26 mouse cellular contexts compared by ENCODE assay signal in genomic region chr1:139496212-139496611, GRCm38 (mm10). TPM values are rescaled to one million over a fixed set of nuclear protein-coding genes. Genes with fewer than 3 reads are reported as not detected.
"Had no signal": no experiment of that assay in that cellular context is flagged by ENCODE, and none has a peak within 500 bp of the region (broad histone marks: within the 10 kb centered on the region; RNA-seq: fewer than 3 reads in every experiment).

No protein-coding gene starts in this region.

- H3K36me3 ChIP-seq: midbrain, embryonic 15.5 days; neural tube, embryonic 15.5 days had no signal

- H3K9me3 ChIP-seq: liver, embryonic 13.5 days; midbrain, embryonic 15.5 days; neural tube, embryonic 12.5 days; neural tube, embryonic 15.5 days had no signal

- H3K4me3 ChIP-seq: layer of hippocampus, adult 2 months; left cerebral cortex, adult 2 months; liver, embryonic 13.5 days; midbrain, embryonic 15.5 days; neural tube, embryonic 12.5 days; neural tube, embryonic 15.5 days had no signal

- H3K9ac ChIP-seq: liver, embryonic 13.5 days; midbrain, embryonic 15.5 days; neural tube, embryonic 12.5 days; neural tube, embryonic 15.5 days had no signal

- H3K4me1 ChIP-seq: liver, embryonic 13.5 days; midbrain, embryonic 15.5 days; neural tube, embryonic 12.5 days; neural tube, embryonic 15.5 days had no signal

- H3K27me3 ChIP-seq: liver, embryonic 13.5 days; midbrain, embryonic 15.5 days; neural tube, embryonic 12.5 days; neural tube, embryonic 15.5 days had no signal

- ATAC-seq: midbrain, embryonic 15.5 days had no signal

- H3K4me2 ChIP-seq: liver, embryonic 13.5 days; midbrain, embryonic 11.5 days; midbrain, embryonic 15.5 days; neural tube, embryonic 12.5 days; neural tube, embryonic 15.5 days had no signal

- H3K27ac ChIP-seq: kidney, postnatal 0 days; layer of hippocampus, adult 2 months; left cerebral cortex, adult 2 months; liver, embryonic 13.5 days; midbrain, embryonic 15.5 days; neural tube, embryonic 12.5 days; neural tube, embryonic 15.5 days had no signal

- DNase-seq: kidney, postnatal 25 days; layer of hippocampus, postnatal 36 days; liver, embryonic 13.5 days; lung, adult 2 months; lung, postnatal 14 days; lung, postnatal 4 days; thymus, postnatal 25 days had no signal

RNA-seq across cellular contexts. Expression of gene F13b, which starts 5.3 kb away (rescaled TPM):
- total RNA-seq: layer of hippocampus, adult 2 months; layer of hippocampus, postnatal 10 days; layer of hippocampus, postnatal 36 days; left cerebral cortex, adult 2 months; left cerebral cortex, postnatal 10 days; left cerebral cortex, postnatal 36 days; megakaryocyte progenitor cell, adult 5-6 weeks; megakaryocyte-erythroid progenitor cell, adult 5-6 weeks had no signal
- polyA plus RNA-seq: kidney, embryonic 14.5 days; large intestine, adult 2 months; limb, embryonic 11.5 days; limb, embryonic 14.5 days; lung, adult 2 months; lung, embryonic 16.5 days; midbrain, embryonic 11.5 days; midbrain, embryonic 15.5 days; neural tube, embryonic 12.5 days; neural tube, embryonic 15.5 days; small intestine, adult 2 months; spleen, adult 2 months had no signal
